Mouse (Mus musculus) T-cell, adult 2 months (primary cell): Measurements from ENCODE around the gene Setd2.

Experiments
- DNase-seq: peaks from one replicate; pipeline ENCODE4 v3.0.0; 2022; ENCODE audit warnings: low spot score

The Setd2 gene

DNA sequence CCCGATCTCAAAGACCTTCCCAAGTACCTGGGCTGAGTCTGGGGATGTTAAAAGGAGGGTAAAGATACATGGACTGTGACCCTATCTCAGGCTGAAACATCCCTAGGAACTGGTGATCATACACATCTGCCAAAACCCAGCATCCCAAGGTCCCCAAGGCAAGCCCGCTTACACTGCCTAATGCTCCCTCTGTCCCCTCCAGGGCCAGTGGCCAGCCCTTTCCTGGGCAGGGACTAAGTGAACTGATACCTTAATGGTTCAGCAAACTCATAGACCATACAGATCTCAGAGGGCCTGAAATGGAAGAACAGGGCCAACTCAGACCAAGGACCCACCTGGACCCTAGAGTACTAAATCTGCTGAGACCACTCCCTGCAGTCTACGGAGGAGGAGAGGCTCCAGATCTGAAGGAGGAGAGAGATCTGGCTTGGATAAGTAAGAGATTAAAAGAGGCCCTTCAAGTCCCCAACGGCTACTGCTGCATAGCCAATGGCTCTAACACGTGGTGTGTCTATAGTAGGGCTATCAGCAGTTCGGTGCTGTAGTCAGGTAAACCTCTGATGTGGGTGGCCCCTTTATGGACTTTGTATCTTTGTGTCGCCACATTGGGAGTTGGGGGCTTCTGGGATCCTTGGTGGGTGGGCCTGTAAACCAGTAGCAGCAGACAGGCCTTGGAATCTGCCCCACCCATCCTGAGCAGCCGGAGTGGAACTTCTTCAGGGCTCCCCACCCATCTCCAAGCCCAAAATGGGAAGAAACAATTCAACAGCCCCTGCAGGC lies 91.2 kb downstream of the Setd2 start:
- no peak for DNase-seq

DNA sequence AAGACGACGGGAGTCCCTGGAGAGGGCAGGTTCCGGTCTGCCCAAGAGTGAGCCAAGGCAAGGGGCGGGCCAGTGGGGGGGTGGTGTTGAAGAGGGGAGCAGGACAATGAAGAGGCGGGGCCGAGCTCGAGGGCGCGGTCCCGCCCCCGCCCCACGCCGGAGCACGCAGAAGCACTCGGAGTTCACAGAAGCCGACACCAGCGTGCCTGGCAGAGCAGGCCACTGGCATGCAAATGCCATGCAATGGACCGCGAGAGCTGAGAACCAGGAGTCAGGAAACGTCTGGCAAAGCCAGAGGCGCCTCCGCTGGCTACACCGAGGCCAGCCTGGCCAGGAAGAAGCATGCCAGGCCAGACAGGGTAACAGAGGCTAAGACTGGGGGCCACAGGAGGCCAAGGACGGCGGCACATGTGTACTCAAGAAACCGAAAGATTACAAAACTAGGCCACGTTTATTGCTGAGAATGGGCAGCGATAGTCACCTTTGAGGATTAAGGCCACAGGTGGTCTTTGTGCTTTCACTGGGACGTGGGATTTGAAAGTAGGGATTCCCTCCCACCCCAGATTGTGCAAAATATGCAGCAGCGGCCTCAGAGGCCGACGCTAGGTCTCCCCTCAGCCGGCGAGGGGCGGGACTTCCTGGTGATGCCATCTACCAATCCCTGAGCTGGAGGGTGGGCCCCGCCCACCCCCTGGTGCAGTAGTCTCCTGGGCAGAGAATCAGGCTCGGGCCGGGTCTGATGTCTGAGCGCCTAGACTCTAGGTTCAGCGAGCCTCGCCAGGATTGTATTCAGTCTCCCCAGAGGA lies 92.2 kb downstream of the Setd2 start, which contains the start of gene Nradd:
TSS of gene Nradd (minus strand) at position 92 of the 806 bp plus-strand sequence.
- no peak for DNase-seq

DNA sequence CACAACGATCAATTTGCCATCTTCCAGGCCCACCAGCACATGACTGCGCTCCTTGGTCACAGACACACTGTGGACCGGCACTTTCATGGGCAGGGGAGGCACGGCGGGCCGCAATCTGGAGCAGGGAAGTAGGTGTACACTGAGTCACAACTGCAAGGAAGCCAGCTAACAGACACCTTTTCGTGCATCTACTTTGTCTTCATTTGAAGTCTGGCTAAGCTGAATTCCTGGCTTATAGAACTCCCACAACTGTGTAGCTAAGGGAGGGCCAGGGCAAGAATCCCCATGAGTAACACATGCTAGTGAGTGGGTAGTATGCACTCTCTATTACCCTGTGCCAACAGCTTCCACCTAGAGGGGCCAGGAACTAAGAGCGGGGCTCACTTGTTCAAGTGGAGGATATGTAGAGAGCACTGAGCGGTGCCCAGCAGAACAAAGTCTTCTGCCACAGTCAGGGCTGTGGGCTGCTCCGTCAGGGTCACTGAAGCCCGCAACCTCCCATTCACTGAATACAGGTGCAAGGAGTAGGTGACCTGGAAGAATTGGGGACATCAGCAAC lies 93.0 kb downstream of the Setd2 start:
- no peak for DNase-seq

DNA sequence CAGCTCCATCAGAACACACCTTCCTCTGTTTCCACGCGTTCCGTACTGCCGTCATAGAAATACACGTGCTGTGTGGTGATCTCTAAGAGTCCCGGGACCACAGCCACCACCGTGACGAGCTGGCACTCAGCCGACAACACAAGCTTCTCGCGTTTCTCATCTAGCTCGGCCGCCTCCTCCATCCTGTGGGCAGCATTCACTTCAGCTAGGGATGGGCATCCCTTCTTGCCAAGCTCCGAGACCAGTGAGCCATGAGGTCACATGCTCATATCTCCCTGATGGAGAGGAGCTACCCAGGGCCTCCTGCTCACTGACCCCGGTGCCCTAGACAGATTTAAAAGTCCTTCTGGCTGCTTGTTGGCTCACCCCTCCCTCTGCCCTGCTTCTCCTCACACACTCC lies 97.8 kb downstream of the Setd2 start:
- DNase-seq: no peak

DNA sequence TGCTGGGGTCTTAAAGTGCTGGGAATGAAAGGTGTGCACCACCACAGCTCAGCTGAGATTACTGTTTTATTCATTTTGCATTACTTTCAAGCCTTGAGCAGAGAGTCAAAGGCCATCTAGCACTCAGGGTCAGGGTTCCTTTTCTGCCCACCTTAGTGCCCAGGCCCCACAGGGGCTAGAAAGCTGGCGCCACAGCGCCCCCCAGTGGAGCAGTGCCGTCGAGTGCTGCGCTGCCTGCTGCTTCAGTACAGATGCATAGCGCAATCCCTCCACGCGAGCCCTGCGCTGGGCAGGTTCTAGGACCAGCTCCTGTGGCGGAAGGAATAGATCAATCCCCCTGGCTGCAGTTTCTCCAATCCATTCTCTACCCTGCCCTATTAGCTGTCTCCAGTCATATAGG lies 98.8 kb downstream of the Setd2 start:
- peak; percentile 44 for DNase-seq

GRCm38 (mm10) chr9:110631651-110632275 lies 99.4 kb downstream of the Setd2 start:
- no peak for DNase-seq

DNA sequence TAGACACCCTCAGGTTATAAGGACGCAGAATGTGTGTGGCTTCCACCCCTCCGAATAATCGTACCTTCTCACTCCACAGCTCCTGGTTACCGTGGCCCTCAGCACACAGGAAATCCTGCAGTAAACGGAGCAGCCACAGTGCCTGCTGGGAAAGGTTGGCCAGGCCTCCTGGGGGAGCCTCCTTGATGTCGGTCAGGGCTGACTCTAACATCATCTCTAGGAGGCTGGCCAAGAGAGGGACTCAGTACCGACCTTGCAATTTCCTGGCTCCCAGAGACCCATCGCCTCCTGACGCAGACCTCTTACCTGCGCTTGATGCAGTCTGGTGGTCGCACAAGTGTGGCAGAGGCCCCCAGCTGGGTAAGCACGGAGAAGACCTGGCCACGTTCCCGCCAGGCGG lies 100.3 kb downstream of the Setd2 start:
- DNase-seq: no peak

DNA sequence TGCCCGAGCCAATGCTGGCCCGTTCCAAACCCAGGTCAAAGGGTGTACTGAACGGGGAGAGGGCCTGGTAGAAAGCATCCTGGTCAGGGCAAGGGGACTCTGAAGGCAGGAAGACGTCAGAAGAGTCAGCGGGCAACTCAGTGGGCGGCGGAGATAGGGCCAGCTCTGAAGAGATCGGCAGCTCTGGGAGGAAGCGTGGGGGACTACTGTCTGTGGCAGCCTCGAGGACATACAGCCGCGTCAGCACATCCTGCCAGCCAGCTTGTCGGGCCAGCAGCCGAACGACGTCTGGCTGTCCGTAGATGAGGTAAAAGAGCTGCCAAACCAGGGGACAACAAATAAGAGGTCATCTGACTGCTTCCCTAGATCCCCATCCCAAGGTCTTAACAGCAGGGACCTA lies 101.5 kb downstream of the Setd2 start:
- no peak for DNase-seq

GRCm38 (mm10) chr9:110635225-110635624 lies 102.8 kb downstream of the Setd2 start:
- DNase-seq: peak; percentile 84

- DNase-seq: no peak
Observed at GRCm38 (mm10) chr9:110638611-110639021, 106.2 kb downstream of the Setd2 start.

DNA sequence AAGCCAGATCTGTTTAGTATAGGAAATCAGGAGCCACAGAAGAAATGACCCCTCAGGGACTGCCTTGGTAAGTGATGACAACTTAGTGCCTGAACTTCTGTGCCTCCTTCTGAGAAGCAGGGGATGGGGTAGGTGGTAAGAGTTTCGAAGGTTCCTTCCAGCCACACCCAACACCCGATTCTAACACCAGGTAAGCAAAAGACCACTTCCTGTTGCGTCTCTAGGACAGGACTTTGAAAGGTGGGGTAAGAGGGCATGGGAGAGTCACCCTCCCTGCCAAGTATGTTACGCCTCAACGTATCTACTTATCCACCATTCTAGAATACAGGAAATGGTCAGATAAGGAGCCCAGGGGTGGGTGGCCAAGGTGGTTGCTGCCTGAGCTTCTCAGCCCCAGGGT lies 108.6 kb downstream of the Setd2 start:
- no peak for DNase-seq

- DNase-seq: no peak
Observed at GRCm38 (mm10) chr9:110642812-110643524, 110.6 kb downstream of the Setd2 start.

DNA sequence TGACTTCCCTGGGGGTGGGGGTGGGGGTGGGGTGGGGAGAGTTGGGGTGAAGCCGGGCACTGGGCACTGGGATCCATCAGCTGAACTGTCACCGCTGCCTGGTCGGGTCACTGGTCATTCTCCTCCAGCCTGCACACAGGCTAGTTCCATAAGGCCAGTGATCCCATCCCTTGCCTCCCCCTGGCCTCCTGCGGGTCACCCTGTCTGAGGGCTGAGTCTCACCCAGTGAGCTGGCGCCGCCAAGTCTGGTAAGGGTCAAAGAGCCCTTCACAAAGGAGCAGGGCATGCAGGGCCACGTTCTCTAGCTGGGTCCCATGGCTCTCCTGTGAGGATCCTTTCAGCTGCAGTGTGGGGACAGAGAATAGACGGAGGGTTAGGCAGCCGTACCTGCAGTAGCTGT lies 111.4 kb downstream of the Setd2 start:
- no peak for DNase-seq

DNA sequence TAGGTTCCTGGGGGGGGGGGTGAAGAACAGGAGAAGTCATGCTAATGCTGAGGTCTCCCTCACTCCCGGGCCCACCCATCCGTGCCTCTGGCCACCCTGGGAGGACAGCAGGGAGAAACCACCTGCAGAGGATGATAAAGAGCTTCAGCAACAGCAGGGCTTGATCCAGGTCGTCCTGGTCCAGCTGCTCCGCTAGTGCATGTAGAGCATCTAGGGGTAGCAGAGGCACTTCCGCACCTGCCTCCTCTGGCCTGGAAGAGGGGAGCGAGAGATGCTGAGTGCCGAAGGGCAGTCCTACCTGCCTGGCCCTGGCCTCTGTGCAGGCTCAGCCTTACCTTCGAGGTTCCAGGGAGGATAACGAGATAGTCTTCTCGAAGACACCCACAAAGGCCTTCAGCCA lies 111.9 kb downstream of the Setd2 start:
- DNase-seq: no peak

DNA sequence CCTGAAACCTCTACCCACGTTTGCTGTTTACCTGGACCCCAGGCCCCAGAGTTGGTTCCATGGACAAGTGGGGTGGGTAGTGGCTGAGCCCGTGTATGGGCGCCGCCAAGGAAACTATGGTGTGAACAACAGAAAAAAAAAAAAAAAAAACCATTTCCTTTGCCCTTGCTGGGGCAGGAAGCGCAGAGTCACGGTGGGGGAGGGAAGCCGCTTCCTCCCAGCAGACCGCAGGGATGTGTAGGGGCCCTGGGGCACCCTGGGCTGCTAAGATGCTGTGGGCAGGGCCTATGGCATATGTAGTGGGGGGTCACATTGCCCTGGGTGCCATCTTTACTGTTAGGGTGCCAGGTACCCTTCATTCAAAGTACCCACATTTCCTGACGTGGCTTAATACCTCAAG lies 112.8 kb downstream of the Setd2 start:
- DNase-seq: peak; percentile 82

DNA sequence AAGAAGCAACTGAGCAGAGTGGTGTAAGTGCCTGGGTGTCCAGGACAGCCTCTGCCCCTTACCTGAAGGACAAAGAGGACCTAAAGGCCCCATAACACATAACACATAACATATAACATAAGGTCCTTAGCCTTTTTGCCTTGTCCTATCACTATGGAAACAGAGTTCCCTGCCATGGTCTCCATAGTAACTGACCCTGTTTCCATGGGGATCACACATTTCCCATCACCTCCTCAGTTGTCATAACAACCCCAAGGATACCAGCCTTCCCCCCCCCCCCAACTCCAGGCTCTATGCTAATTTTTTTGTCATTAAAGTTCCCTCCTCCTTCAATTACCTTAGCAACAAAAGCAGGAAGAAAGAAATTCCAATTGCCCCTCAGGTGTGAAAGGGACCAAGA lies 117.4 kb downstream of the Setd2 start:
- DNase-seq: no peak

DNA sequence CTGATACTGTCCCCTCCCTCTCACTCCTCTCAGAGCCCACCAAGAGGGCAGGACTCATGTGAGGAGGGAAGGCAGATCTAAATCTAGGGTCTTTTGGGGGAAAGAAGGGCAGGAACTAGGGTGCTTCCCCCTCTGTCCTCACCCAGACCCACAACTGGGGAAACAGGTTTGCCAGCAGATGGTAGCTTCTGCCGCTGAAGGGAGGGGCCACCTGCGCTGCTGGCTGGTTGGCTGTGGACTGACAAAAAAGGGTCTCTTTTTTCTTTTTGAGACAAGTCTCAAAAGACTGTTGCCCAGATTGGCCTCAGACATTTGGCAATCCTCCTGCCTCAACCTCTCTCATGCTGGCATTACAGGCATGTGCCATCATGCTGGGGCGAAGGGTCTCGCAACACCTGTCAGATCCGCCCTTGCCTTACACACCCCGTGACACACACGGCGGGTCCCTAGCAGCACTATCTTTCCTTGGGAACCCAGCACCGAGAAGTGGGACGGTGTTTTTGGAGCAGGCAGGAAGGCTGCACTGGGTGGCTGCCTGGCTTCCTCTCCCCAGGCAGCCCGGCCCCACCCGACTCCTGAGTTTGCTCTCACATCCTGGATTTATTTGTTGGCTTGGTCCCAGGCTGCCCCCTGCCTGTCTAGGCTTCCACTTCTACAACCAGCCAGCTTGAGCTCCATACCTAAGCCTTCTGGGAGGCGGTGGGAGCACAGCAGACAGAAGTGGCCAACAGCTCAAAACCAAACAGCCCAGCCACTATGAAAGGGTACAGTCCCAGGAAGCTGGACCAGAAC lies 119.7 kb downstream of the Setd2 start:
- DNase-seq: peak; percentile 26

- peak; percentile 29 for DNase-seq
Observed at GRCm38 (mm10) chr9:110652963-110653654, 120.7 kb downstream of the Setd2 start.

GRCm38 (mm10) chr9:110653655-110654461 lies 121.5 kb downstream of the Setd2 start, which contains the start of gene Nbeal2:
TSS of gene Nbeal2 (minus strand) at chr9:110654161.
- DNase-seq: peak; percentile 80
